Mouse (Mus musculus): ENCODE measurements around the gene Fhl2.

Fhl2 gene

GRCm38 (mm10) chr1:43094206-43094605, 102.6 kb downstream of the Fhl2 start:
- DNase-seq, result no peak

GRCm38 (mm10) chr1:43092056-43093015, 104.4 kb downstream of the Fhl2 start:
- peak; percentile 65 for DNase-seq

GRCm38 (mm10) chr1:43091306-43092055, 105.3 kb downstream of the Fhl2 start:
- no peak for DNase-seq

GRCm38 (mm10) chr1:43090418-43090817, 106.4 kb downstream of the Fhl2 start:
- DNase-seq, result no peak

- DNase-seq, result no peak
Observed at GRCm38 (mm10) chr1:43082946-43083345, 113.8 kb downstream of the Fhl2 start.

GRCm38 (mm10) chr1:43078124-43078523, 118.7 kb downstream of the Fhl2 start:
- DNase-seq, result no peak

- DNase-seq, result no peak
Observed at GRCm38 (mm10) chr1:43074791-43075190, 122.0 kb downstream of the Fhl2 start.

All from thymus, postnatal 25 days (tissue).